Mouse (Mus musculus) kidney, postnatal 36 days (tissue): Measurements from ENCODE around the gene Gfod2.

ENCODE experiments used
- DNase-seq, 2 experiments: peaks; one replicate each; pipeline ENCODE4 v3.0.0; 2021 to 2022; ENCODE audit warnings: mixed read lengths in 2 of 2

The Gfod2 gene

GRCm38 (mm10) chr8:105757796-105758276, 628 bp downstream of the Gfod2 start:
- DNase-seq, result no peak

GRCm38 (mm10) chr8:105754688-105755087, 3.8 kb downstream of the Gfod2 start:
- DNase-seq, result no peak

GRCm38 (mm10) chr8:105753916-105754315, 4.5 kb downstream of the Gfod2 start:
- no peak for DNase-seq

- DNase-seq, result peak; percentile 91 to 93
Observed at GRCm38 (mm10) chr8:105750606-105751005, 7.9 kb downstream of the Gfod2 start.

GRCm38 (mm10) chr8:105743301-105743700, 15.2 kb downstream of the Gfod2 start:
- no peak for DNase-seq

- no peak for DNase-seq
Observed at GRCm38 (mm10) chr8:105739216-105739615, 19.2 kb downstream of the Gfod2 start.

GRCm38 (mm10) chr8:105732186-105732585, 26.3 kb downstream of the Gfod2 start:
- DNase-seq, result no peak

- DNase-seq, result peak; percentile 67 to 86
Observed at GRCm38 (mm10) chr8:105727397-105728124, 30.9 kb downstream of the Gfod2 start.

- no peak for DNase-seq
Observed at GRCm38 (mm10) chr8:105725726-105726125, 32.7 kb downstream of the Gfod2 start.

GRCm38 (mm10) chr8:105722861-105723260, 35.6 kb downstream of the Gfod2 start:
- no peak for DNase-seq

GRCm38 (mm10) chr8:105719637-105720036, 38.8 kb downstream of the Gfod2 start:
- no peak for DNase-seq

GRCm38 (mm10) chr8:105716302-105716945, 42.0 kb downstream of the Gfod2 start:
- DNase-seq, result no peak

- DNase-seq, result peak; percentile 40 to 49
Observed at GRCm38 (mm10) chr8:105715042-105715441, 43.4 kb downstream of the Gfod2 start.

- peak; percentile 85 to 95 for DNase-seq
Observed at GRCm38 (mm10) chr8:105714139-105714538, 44.3 kb downstream of the Gfod2 start.

GRCm38 (mm10) chr8:105712286-105712685, 46.2 kb downstream of the Gfod2 start:
- no peak for DNase-seq

- DNase-seq, result no peak
Observed at GRCm38 (mm10) chr8:105709317-105709716, 49.1 kb downstream of the Gfod2 start.

- DNase-seq, result no peak
Observed at GRCm38 (mm10) chr8:105708675-105709074, 49.8 kb downstream of the Gfod2 start.

GRCm38 (mm10) chr8:105707498-105708403, 50.7 kb downstream of the Gfod2 start, which contains the start of the genes 4933405L10Rik and Enkd1:
Gene 4933405L10Rik (plus strand): TSS chr8:105707655.
Gene Enkd1 (minus strand): TSS chr8:105708210.
- DNase-seq, result peak; percentile 91 to 94

- DNase-seq, result no peak
Observed at GRCm38 (mm10) chr8:105706426-105706825, 52.0 kb downstream of the Gfod2 start.

GRCm38 (mm10) chr8:105704955-105705354, 53.5 kb downstream of the Gfod2 start:
- no peak for DNase-seq

- no peak for DNase-seq
Observed at GRCm38 (mm10) chr8:105704146-105704812, 54.2 kb downstream of the Gfod2 start.

- DNase-seq, result no peak
Observed at GRCm38 (mm10) chr8:105702731-105703415, 55.6 kb downstream of the Gfod2 start.
